Mouse (Mus musculus): Measurements from ENCODE around the gene 2410131K14Rik.

Gene 2410131K14Rik

GRCm38 (mm10) chr5:118244606-118245443 lies at the start of gene 2410131K14Rik, which contains the start of gene Rnft2:
Gene 2410131K14Rik, plus strand, starts transcription at chr5:118245227.
Gene Rnft2, minus strand, starts transcription at chr5:118245116.
- peak; percentile 98 to 99 for DNase-seq

GRCm38 (mm10) chr5:118197421-118197820 lies 47.6 kb upstream of the 2410131K14Rik start:
- no peak for DNase-seq

GRCm38 (mm10) chr5:118199670-118200069 lies 45.4 kb upstream of the 2410131K14Rik start:
- no peak for DNase-seq

- DNase-seq: no peak
Measured at GRCm38 (mm10) chr5:118204675-118205440, 40.2 kb upstream of the 2410131K14Rik start.

- no peak for DNase-seq
Measured at GRCm38 (mm10) chr5:118205852-118206251, 39.2 kb upstream of the 2410131K14Rik start.

GRCm38 (mm10) chr5:118214012-118214411 lies 31.0 kb upstream of the 2410131K14Rik start:
- DNase-seq: no peak

GRCm38 (mm10) chr5:118214418-118215154 lies 30.4 kb upstream of the 2410131K14Rik start:
- DNase-seq: peak in 1 of 2 experiments; percentile 2

GRCm38 (mm10) chr5:118217410-118217809 lies 27.6 kb upstream of the 2410131K14Rik start:
- no peak for DNase-seq

- DNase-seq: no peak
Measured at GRCm38 (mm10) chr5:118223142-118223757, 21.8 kb upstream of the 2410131K14Rik start.

- no peak for DNase-seq
Measured at GRCm38 (mm10) chr5:118230071-118230611, 14.9 kb upstream of the 2410131K14Rik start.

- no peak for DNase-seq
Measured at GRCm38 (mm10) chr5:118236891-118237290, 8.1 kb upstream of the 2410131K14Rik start.

- DNase-seq: no peak
Measured at GRCm38 (mm10) chr5:118239671-118240070, 5.4 kb upstream of the 2410131K14Rik start.

- DNase-seq: no peak
Measured at GRCm38 (mm10) chr5:118245606-118246308, 730 bp downstream of the 2410131K14Rik start.

- no peak for DNase-seq
Measured at GRCm38 (mm10) chr5:118247378-118247777, 2.4 kb downstream of the 2410131K14Rik start.

GRCm38 (mm10) chr5:118250987-118251386 lies 6.0 kb downstream of the 2410131K14Rik start:
- DNase-seq: no peak

- DNase-seq: no peak
Measured at GRCm38 (mm10) chr5:118253551-118253950, 8.5 kb downstream of the 2410131K14Rik start.

- no peak for DNase-seq
Measured at GRCm38 (mm10) chr5:118256981-118257380, 12.0 kb downstream of the 2410131K14Rik start.

GRCm38 (mm10) chr5:118259152-118259551 lies 14.1 kb downstream of the 2410131K14Rik start:
- no peak for DNase-seq

- DNase-seq: no peak
Measured at GRCm38 (mm10) chr5:118259636-118260035, 14.6 kb downstream of the 2410131K14Rik start.

- no peak for DNase-seq
Measured at GRCm38 (mm10) chr5:118260055-118260454, 15.0 kb downstream of the 2410131K14Rik start.

GRCm38 (mm10) chr5:118260642-118261041 lies 15.6 kb downstream of the 2410131K14Rik start:
- no peak for DNase-seq
